Mouse (Mus musculus) limb, embryonic 12.5 days (tissue): ENCODE data around the gene Adh7. TPM values are rescaled to one million over a fixed set of nuclear protein-coding genes. Genes with fewer than 3 reads are reported as not detected.

Source experiments
- ATAC-seq: fragments of 200-750 bp; cut with Nextera tagmentation; 2 replicates; pipeline ENCODE4 v1.8.0; 2017; ENCODE audit warnings: low read depth, moderate TSS enrichment; ENCODE audit not compliant: insufficient number of reproducible peaks, insufficient read depth, low FRiP score, low TSS enrichment
- H3K27ac ChIP-seq: fragments of 300-500 bp; sonication (generic); 2 replicates; pipeline ENCODE4 v1.5.1; 2016; ENCODE audit warnings: mild to moderate bottlenecking, moderate library complexity
- H3K27me3 ChIP-seq: fragments of 300-500 bp; sonication (generic); 2 replicates; pipeline ENCODE4 v1.6.1; 2016; ENCODE audit warnings: mild to moderate bottlenecking, moderate library complexity
- H3K36me3 ChIP-seq: fragments of 300-500 bp; sonication (generic); 2 replicates; pipeline ENCODE4 v1.6.1; 2016; ENCODE audit warnings: mild to moderate bottlenecking, moderate library complexity
- H3K4me1 ChIP-seq: fragments of 300-500 bp; sonication (generic); replicated peaks from 2 replicates; pipeline ENCODE4 v1.6.1; 2016
- H3K4me2 ChIP-seq: fragments of 300-500 bp; sonication (generic); 2 replicates; pipeline ENCODE4 v1.6.1; 2016; ENCODE audit warnings: mild to moderate bottlenecking, moderate library complexity
- H3K4me3 ChIP-seq: fragments of 300-500 bp; sonication (generic); replicated peaks from 2 replicates; pipeline ENCODE4 v1.5.1; 2016; ENCODE audit warnings: mild to moderate bottlenecking
- H3K9ac ChIP-seq: fragments of 300-500 bp; sonication (generic); replicated peaks from 2 replicates; pipeline ENCODE4 v1.6.1; 2016; ENCODE audit warnings: mild to moderate bottlenecking, moderate library complexity
- H3K9me3 ChIP-seq: fragments of 300-500 bp; sonication (generic); 2 replicates; pipeline ENCODE4 v1.6.1; 2016; ENCODE audit warnings: mild to moderate bottlenecking, moderate library complexity
- WGBS: fragments of 180-500 bp; shearing (Covaris S2); methylation state at CpG from one replicate; pipeline ENCODE4 v1.1.7; 2016; 5-methylcytosine and 5-hydroxymethylcytosine counted together
- polyA plus RNA-seq: library from polyadenylated mRNA; unstranded; fragments of >200 nt; fragmentation: Nextera tagmentation; extraction: Ambion mirVana; gene quantifications from 2 replicates; pipeline ENCODE4 v1.2.1, GENCODE M21; 2016

Adh7 gene
- polyA plus RNA-seq, 1 experiment from 2014 or later = 0.20 TPM

- no peaks in the 10 kb centered on the region for H3K4me1 ChIP-seq
- H3K4me2 ChIP-seq = no peak overlapping the region
- no peaks in the 10 kb centered on the region for H3K36me3 ChIP-seq
- WGBS = 70% methylated on average over 7 of the region's 7 CpGs
- no peak overlapping the region for H3K4me3 ChIP-seq
- no peaks in the 10 kb centered on the region for H3K27me3 ChIP-seq
- H3K27ac ChIP-seq = no peak overlapping the region
- no peak overlapping the region for H3K9ac ChIP-seq
- H3K9me3 ChIP-seq = no peaks in the 10 kb centered on the region
- no peak for ATAC-seq
These were observed 7.8 kb downstream of the Adh7 start for GRCm38 (mm10) chr3:138225331-138225730.

GRCm38 (mm10) chr3:138225853-138226252, 8.3 kb downstream of the Adh7 start:
- no peak overlapping the region for H3K9ac ChIP-seq
- H3K9me3 ChIP-seq = no peaks in the 10 kb centered on the region
- H3K27ac ChIP-seq = no peak overlapping the region
- no peaks in the 10 kb centered on the region for H3K36me3 ChIP-seq
- 83% methylated on average over 7 of the region's 7 CpGs for WGBS
- no peak for ATAC-seq
- no peak overlapping the region for H3K4me3 ChIP-seq
- H3K4me2 ChIP-seq = no peak overlapping the region
- H3K27me3 ChIP-seq = no peaks in the 10 kb centered on the region
- H3K4me1 ChIP-seq = no peaks in the 10 kb centered on the region

GRCm38 (mm10) chr3:138226476-138226875, 8.9 kb downstream of the Adh7 start:
- no peaks in the 10 kb centered on the region for H3K36me3 ChIP-seq
- no peak overlapping the region for H3K9ac ChIP-seq
- H3K9me3 ChIP-seq = no peaks in the 10 kb centered on the region
- H3K4me1 ChIP-seq = no peaks in the 10 kb centered on the region
- H3K27me3 ChIP-seq = no peaks in the 10 kb centered on the region
- H3K27ac ChIP-seq = no peak overlapping the region
- 95% methylated on average over 6 of the region's 6 CpGs for WGBS
- H3K4me3 ChIP-seq = no peak overlapping the region
- H3K4me2 ChIP-seq = no peak overlapping the region
- no peak for ATAC-seq

- Histone ChIP-seq H3K27me3 (no peaks in the 10 kb centered on the region), H3K4me1 (no peaks in the 10 kb centered on the region), H3K9me3 (no peaks in the 10 kb centered on the region), H3K4me3 (no peak overlapping the region), H3K9ac (no peak overlapping the region), H3K36me3 (no peaks in the 10 kb centered on the region), H3K4me2 (no peak overlapping the region), H3K27ac (no peak overlapping the region)
- WGBS = 98% methylated on average over 2 of the region's 2 CpGs
- ATAC-seq = no peak
These were observed 9.5 kb downstream of the Adh7 start for GRCm38 (mm10) chr3:138227082-138227481.

- WGBS = 87% methylated on average over 8 of the region's 8 CpGs
- H3K9ac ChIP-seq = no peak overlapping the region
- H3K4me3 ChIP-seq = no peak overlapping the region
These were observed 10.2 kb downstream of the Adh7 start for GRCm38 (mm10) chr3:138227782-138228181.

GRCm38 (mm10) chr3:138229448-138229847, 11.9 kb downstream of the Adh7 start:
- H3K36me3 ChIP-seq = no peaks in the 10 kb centered on the region
- no peaks in the 10 kb centered on the region for H3K27me3 ChIP-seq
- no peak overlapping the region for H3K4me3 ChIP-seq
- H3K27ac ChIP-seq = no peak overlapping the region
- H3K4me1 ChIP-seq = no peaks in the 10 kb centered on the region
- no peaks in the 10 kb centered on the region for H3K9me3 ChIP-seq
- no peak for ATAC-seq
- H3K4me2 ChIP-seq = no peak overlapping the region
- WGBS = 88% methylated on average over 1 of the region's 1 CpGs
- H3K9ac ChIP-seq = no peak overlapping the region

More at GRCm38 (mm10) chr3:138227782-138228181, 10.2 kb downstream of the Adh7 start:
- Histone ChIP-seq H3K4me2 (no peak overlapping the region), H3K4me1 (no peaks in the 10 kb centered on the region), H3K27me3 (no peaks in the 10 kb centered on the region), H3K27ac (no peak overlapping the region), H3K36me3 (no peaks in the 10 kb centered on the region), H3K9me3 (no peaks in the 10 kb centered on the region)
- no peak for ATAC-seq

GRCm38 (mm10) chr3:138230266-138230665, 12.7 kb downstream of the Adh7 start:
- Histone ChIP-seq H3K4me1 (no peaks in the 10 kb centered on the region), H3K9me3 (no peaks in the 10 kb centered on the region), H3K27me3 (0 out of 2 replicates have a peak, but pooled peaks cover 2% of the 10 kb centered on the region), H3K9ac (no peak overlapping the region), H3K36me3 (no peaks in the 10 kb centered on the region), H3K4me3 (no peak overlapping the region), H3K27ac (no peak overlapping the region), H3K4me2 (no peak overlapping the region)
- 76% methylated on average over 3 of the region's 3 CpGs for WGBS
- ATAC-seq = no peak

- 69% methylated on average over 2 of the region's 2 CpGs for WGBS
- Histone ChIP-seq H3K27me3 (0 out of 2 replicates have a peak, but pooled peaks cover 2% of the 10 kb centered on the region), H3K4me2 (no peak overlapping the region), H3K4me1 (no peaks in the 10 kb centered on the region), H3K9me3 (no peaks in the 10 kb centered on the region), H3K27ac (no peak overlapping the region), H3K36me3 (no peaks in the 10 kb centered on the region), H3K9ac (no peak overlapping the region), H3K4me3 (no peak overlapping the region)
- ATAC-seq = no peak
These were observed 14.0 kb downstream of the Adh7 start for GRCm38 (mm10) chr3:138231531-138231930.

GRCm38 (mm10) chr3:138236546-138237163, 19.1 kb downstream of the Adh7 start:
- Histone ChIP-seq H3K9me3 (no peaks in the 10 kb centered on the region), H3K27me3 (peaks cover 9% of the 10 kb centered on the region; the same call in 1 of the 2 replicates), H3K9ac (no peak overlapping the region), H3K36me3 (no peaks in the 10 kb centered on the region), H3K4me1 (peaks cover 11% of the 10 kb centered on the region), H3K27ac (no peak overlapping the region), H3K4me2 (no peak overlapping the region), H3K4me3 (no peak overlapping the region)
- ATAC-seq = no peak
- 86% methylated on average over 11 of the region's 11 CpGs for WGBS

- Histone ChIP-seq H3K4me2 (no peak overlapping the region), H3K36me3 (no peaks in the 10 kb centered on the region), H3K27ac (no peak overlapping the region), H3K4me1 (peaks cover 24% of the 10 kb centered on the region), H3K27me3 (peaks cover 9% of the 10 kb centered on the region; the same call in 1 of the 2 replicates), H3K4me3 (no peak overlapping the region), H3K9ac (no peak overlapping the region), H3K9me3 (no peaks in the 10 kb centered on the region)
- 82% methylated on average over 10 of the region's 10 CpGs for WGBS
- no peak for ATAC-seq
These were observed 20.5 kb downstream of the Adh7 start for GRCm38 (mm10) chr3:138238046-138238445.

- no peak for ATAC-seq
- Histone ChIP-seq H3K4me3 (no peak overlapping the region), H3K4me2 (no peak overlapping the region), H3K9ac (no peak overlapping the region), H3K9me3 (no peaks in the 10 kb centered on the region), H3K27ac (no peak overlapping the region), H3K4me1 (peaks cover 32% of the 10 kb centered on the region), H3K36me3 (no peaks in the 10 kb centered on the region), H3K27me3 (peaks cover 18% of the 10 kb centered on the region; the same call in 1 of the 2 replicates)
- WGBS = 83% methylated on average over 6 of the region's 6 CpGs
These were observed 21.9 kb downstream of the Adh7 start for GRCm38 (mm10) chr3:138239461-138239860.

- H3K27me3 ChIP-seq = peaks cover 18% of the 10 kb centered on the region; the same call in 1 of the 2 replicates
- H3K4me3 ChIP-seq = no peak overlapping the region
- no peak for ATAC-seq
- 78% methylated on average over 3 of the region's 3 CpGs for WGBS
- no peak overlapping the region for H3K9ac ChIP-seq
- no peak overlapping the region for H3K27ac ChIP-seq
- H3K4me2 ChIP-seq = no peak overlapping the region
- H3K4me1 ChIP-seq = peaks cover 34% of the 10 kb centered on the region
- H3K36me3 ChIP-seq = no peaks in the 10 kb centered on the region
- H3K9me3 ChIP-seq = no peaks in the 10 kb centered on the region
These were observed 22.9 kb downstream of the Adh7 start for GRCm38 (mm10) chr3:138240411-138240810.
